Mouse (Mus musculus): ENCODE data around the gene Srrm2. TPM values are rescaled to one million over a fixed set of nuclear protein-coding genes. Genes with fewer than 3 reads are reported as not detected.

The Srrm2 gene
- total RNA-seq (2023; ENCODE audit: inconsistent age) = 1,187 to 1,326 TPM (median 1,293 TPM) in 4 replicates

GRCm38 (mm10) chr17:23790269-23791078 is at the start of gene Srrm2:
Srrm2 (plus strand) TSS chr17:23790532.

GRCm38 (mm10) chr17:23740598-23741021 is 49.7 kb upstream of the Srrm2 start, which contains the start of gene Paqr4:
Paqr4 (minus strand) TSS chr17:23740867.

GRCm38 (mm10) chr17:23745301-23746251 is 44.8 kb upstream of the Srrm2 start, which contains the start of gene Kremen2:
Kremen2 (minus strand) TSS chr17:23745833.

GRCm38 (mm10) chr17:23771284-23772218 is 18.8 kb upstream of the Srrm2 start, which contains the start of gene Flywch1:
Flywch1 (minus strand) TSS chr17:23771602.

GRCm38 (mm10) chr17:23785561-23786471 is 4.5 kb upstream of the Srrm2 start, which contains the start of gene Flywch2:
Flywch2 (minus strand) TSS chr17:23786081.

GRCm38 (mm10) chr17:23829064-23829619 is 38.8 kb downstream of the Srrm2 start, which contains the start of gene Elob:
Elob (minus strand) TSS chr17:23829136.

GRCm38 (mm10) chr17:23836006-23836575 is 45.8 kb downstream of the Srrm2 start, which contains the start of gene Prss33:
Prss33 (minus strand) TSS chr17:23836056.

GRCm38 (mm10) chr17:23843812-23844273 is 53.5 kb downstream of the Srrm2 start, which contains the start of the genes Prss32 and Prss41:
Prss32 (plus strand) TSS chr17:23843855.
Prss41 (minus strand) TSS chr17:23844172.

GRCm38 (mm10) chr17:23867756-23868155 is 77.4 kb downstream of the Srrm2 start, which contains the start of gene Prss21:
Prss21 (plus strand) TSS chr17:23868056.

Other genes starting within 250 kb of the Srrm2 start
- gene Zfp213, start 226.3 kb upstream of the Srrm2 start, total RNA-seq (2023; ENCODE audit: inconsistent age) = 7.7 to 10.6 TPM (median 9.1 TPM) in 4 replicates
- gene Zfp13, start 191.0 kb upstream of the Srrm2 start, total RNA-seq (2023; ENCODE audit: inconsistent age) = 0.24 TPM in 1 of 4 replicates, not detected in the others
- gene Zscan10, start 189.7 kb upstream of the Srrm2 start, total RNA-seq (2023; ENCODE audit: inconsistent age) = not detected in 4 replicates
- gene Mmp25, start 145.3 kb upstream of the Srrm2 start, total RNA-seq (2023; ENCODE audit: inconsistent age) = not detected in 4 replicates
- gene Bicdl2, start 130.0 kb upstream of the Srrm2 start, total RNA-seq (2023; ENCODE audit: inconsistent age) = not detected in 4 replicates
- gene Hcfc1r1, start 116.9 kb upstream of the Srrm2 start, total RNA-seq (2023; ENCODE audit: inconsistent age) = 36.1 to 48.9 TPM (median 40.8 TPM) in 4 replicates
- 23.9 to 33.5 TPM (median 27.0 TPM) in 4 replicates for gene Thoc6, start 116.7 kb upstream of the Srrm2 start, total RNA-seq (2023; ENCODE audit: inconsistent age)
- gene Tnfrsf12a, start 113.1 kb upstream of the Srrm2 start, total RNA-seq (2023; ENCODE audit: inconsistent age) = 8.7 to 13.8 TPM (median 11.7 TPM) in 4 replicates
- gene Cldn6, start 111.3 kb upstream of the Srrm2 start, total RNA-seq (2023; ENCODE audit: inconsistent age) = not detected in 4 replicates
- gene Cldn9, start 106.5 kb upstream of the Srrm2 start, total RNA-seq (2023; ENCODE audit: inconsistent age) = not detected in 4 replicates
- gene 1520401A03Rik, start 67.7 kb upstream of the Srrm2 start, total RNA-seq (2023; ENCODE audit: inconsistent age) = not detected in 4 replicates
- 32.8 to 35.4 TPM (median 33.4 TPM) in 4 replicates for gene Pkmyt1, start 64.2 kb upstream of the Srrm2 start, total RNA-seq (2023; ENCODE audit: inconsistent age)
- 0.27 to 0.67 TPM (median 0.48 TPM) in 4 replicates for gene Paqr4, start 49.7 kb upstream of the Srrm2 start, total RNA-seq (2023; ENCODE audit: inconsistent age)
- not detected in 4 replicates for gene Kremen2, start 44.7 kb upstream of the Srrm2 start, total RNA-seq (2023; ENCODE audit: inconsistent age)
- 24.2 to 32.5 TPM (median 29.5 TPM) in 4 replicates for gene Flywch1, start 18.9 kb upstream of the Srrm2 start, total RNA-seq (2023; ENCODE audit: inconsistent age)
- gene Flywch2, start 4.5 kb upstream of the Srrm2 start, total RNA-seq (2023; ENCODE audit: inconsistent age) = 0.81 TPM in 1 of 4 replicates, not detected in the others
- gene Elob, start 38.6 kb downstream of the Srrm2 start, total RNA-seq (2023; ENCODE audit: inconsistent age) = 159 to 201 TPM (median 175 TPM) in 4 replicates
- gene Prss33, start 45.5 kb downstream of the Srrm2 start, total RNA-seq (2023; ENCODE audit: inconsistent age) = not detected in 4 replicates
- gene Prss32, start 53.3 kb downstream of the Srrm2 start, total RNA-seq (2023; ENCODE audit: inconsistent age) = not detected in 4 replicates
- 0.69 TPM in 1 of 4 replicates, not detected in the others for gene Prss41, start 53.6 kb downstream of the Srrm2 start, total RNA-seq (2023; ENCODE audit: inconsistent age)
- not detected in 4 replicates for gene Prss21, start 77.5 kb downstream of the Srrm2 start, total RNA-seq (2023; ENCODE audit: inconsistent age)
- not detected in 4 replicates for gene Dcpp1, start 90.3 kb downstream of the Srrm2 start, total RNA-seq (2023; ENCODE audit: inconsistent age)
- gene Dcpp2, start 90.3 kb downstream of the Srrm2 start, total RNA-seq (2023; ENCODE audit: inconsistent age) = not detected in 4 replicates
- gene Dcpp3, start 126.9 kb downstream of the Srrm2 start, total RNA-seq (2023; ENCODE audit: inconsistent age) = not detected in 4 replicates
- gene Sbp, start 151.1 kb downstream of the Srrm2 start, total RNA-seq (2023; ENCODE audit: inconsistent age) = not detected in 4 replicates
- not detected in 4 replicates for gene Sbpl, start 164.7 kb downstream of the Srrm2 start, total RNA-seq (2023; ENCODE audit: inconsistent age)
- gene Prss30, start 190.0 kb downstream of the Srrm2 start, total RNA-seq (2023; ENCODE audit: inconsistent age) = not detected in 4 replicates
- gene Prss22, start 207.6 kb downstream of the Srrm2 start, total RNA-seq (2023; ENCODE audit: inconsistent age) = not detected in 4 replicates
- gene Prss27, start 247.6 kb downstream of the Srrm2 start, total RNA-seq (2023; ENCODE audit: inconsistent age) = not detected in 4 replicates

Measured in B cell, adult (primary cell).